Mouse (Mus musculus) heart, adult 8-10 months (tissue): Measurements from ENCODE around the gene Hoxb8. TPM values are rescaled to one million over a fixed set of nuclear protein-coding genes. Genes with fewer than 3 reads are reported as not detected.

ENCODE experiments used
- DNase-seq: peaks from one replicate; pipeline ENCODE4 v3.0.0; 2022; ENCODE audit warnings: low spot score
- total RNA-seq, 4 experiments: library from RNA; stranded (reverse); gene quantifications; 2 replicates each; pipeline ENCODE4 v1.2.4; 2022

The Hoxb8 gene
- total RNA-seq, 4 experiments from 2014 or later: not detected

DNA sequence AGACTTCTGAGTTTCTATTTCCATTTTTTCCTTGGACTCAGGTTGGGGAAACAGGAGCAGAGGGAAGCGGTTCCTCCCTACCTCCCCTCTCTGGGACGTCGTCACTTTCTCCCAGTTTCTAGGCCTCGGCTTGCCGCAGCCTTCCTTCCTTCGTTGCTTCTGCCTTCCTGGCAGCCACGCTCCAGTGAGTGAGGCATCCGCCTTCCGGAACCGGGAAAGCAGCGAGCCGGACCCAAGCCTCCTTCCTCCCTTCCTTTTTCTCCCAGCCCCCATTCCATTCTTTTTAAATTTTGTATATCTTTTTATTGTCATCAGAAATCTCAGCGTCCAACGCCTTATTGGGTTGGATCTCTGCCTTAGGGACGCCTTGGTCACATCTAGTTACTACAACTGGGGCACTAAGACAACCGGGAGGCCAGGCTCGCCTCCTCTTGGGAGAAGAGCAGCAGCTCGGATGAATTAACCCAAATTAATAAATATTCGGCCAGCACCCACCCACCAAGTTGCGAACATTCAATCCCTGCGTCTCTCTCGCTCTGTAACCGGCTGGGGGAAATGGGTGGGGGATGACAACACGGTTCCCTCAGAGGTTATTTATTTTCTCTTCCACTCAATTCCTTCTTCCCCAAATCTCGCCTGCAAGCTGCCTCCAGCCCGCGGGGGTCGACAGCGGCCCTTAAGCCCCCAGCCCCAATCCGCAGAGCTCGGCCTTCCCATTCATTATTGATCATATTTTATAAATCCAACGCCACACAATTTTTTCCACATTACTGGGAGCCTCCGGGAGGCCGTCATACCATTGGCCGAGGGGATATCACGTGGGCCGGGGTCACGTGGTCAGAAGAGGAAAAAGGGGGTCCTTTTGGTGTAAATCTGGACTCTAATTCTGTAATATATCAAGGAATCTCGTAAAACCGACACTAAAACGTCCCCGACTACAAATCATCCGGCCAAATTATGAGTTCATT, 4.3 kb downstream of the Hoxb8 start, which contains the start of gene Hoxb7:
Gene Hoxb7 (plus strand): TSS at position 853 of the 968 bp plus-strand sequence.
- DNase-seq: no peak

- DNase-seq: no peak
Observed at GRCm38 (mm10) chr11:96286739-96287385, 5.2 kb downstream of the Hoxb8 start.

DNA sequence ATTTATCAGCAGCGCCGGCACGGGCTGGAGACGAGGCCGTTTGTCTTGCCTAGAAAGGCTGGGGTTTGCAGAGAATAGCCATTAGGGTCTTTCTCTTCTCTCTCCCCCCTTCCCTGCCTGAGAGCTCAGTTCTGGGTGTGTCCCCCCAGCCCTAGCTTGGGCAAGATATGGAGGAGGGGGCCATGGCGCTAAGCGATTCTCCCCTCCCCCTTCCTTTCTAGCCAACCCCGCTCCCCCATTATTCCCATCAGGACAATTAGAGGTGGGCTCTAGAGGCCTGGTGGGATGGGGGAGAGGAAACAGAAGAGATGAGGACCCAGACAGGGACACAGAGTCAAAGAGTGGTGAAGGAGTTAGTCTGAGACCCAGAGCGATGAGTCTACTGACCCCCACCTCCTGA, 5.7 kb downstream of the Hoxb8 start:
- no peak for DNase-seq

- no peak for DNase-seq
Observed at GRCm38 (mm10) chr11:96288455-96289221, 6.9 kb downstream of the Hoxb8 start.

GRCm38 (mm10) chr11:96289293-96289692, 7.6 kb downstream of the Hoxb8 start:
- no peak for DNase-seq

DNA sequence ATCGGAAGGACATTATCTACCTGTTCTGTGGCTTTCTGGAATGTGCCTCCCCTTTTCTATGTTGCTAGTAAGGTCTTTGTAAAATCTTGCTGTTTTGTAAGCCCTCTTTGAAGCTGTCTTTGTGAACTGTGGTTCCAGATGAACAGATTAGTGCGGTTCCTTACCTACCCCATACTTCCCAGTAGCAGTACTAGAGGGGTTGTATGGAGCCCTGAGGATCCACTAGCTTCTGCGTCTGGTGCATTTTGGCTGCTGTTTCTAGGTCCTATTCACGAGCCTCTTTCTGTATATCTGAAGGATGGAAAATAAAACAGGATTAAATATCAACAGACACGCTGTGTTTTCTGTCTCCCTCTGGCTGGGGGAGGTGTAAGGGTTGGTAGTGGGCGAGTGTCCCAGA, 8.1 kb downstream of the Hoxb8 start:
- DNase-seq: no peak

DNA sequence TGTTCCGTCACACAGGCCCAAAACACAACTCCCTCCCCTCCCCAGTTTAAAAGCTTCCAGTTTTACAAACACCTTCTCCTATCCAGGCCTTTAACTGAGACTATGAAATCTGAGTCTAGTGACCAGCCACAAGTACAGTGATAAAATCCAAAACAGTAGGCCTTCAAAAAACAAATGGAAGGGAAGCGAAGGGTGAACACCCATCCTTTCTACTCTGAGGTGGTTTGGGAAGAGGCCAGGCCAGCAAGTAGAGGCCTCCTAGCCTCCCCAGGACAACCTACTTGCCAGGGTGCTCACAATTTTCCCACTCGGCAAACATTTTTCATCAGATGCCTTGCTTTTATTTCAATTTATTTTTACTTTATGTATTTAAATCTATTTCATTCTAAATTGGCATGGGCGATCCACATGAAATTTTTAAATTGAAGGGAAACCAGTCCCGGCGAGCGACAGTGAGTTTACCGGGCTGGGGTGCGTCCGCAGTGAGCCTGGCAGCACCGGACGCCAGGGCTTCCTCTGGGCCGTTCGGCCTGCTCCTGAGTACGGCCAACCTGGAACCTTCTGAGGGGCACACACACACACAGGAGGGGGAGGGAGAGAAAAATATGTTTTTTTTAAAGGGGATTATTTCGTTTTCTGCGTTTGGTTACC, 9.1 kb downstream of the Hoxb8 start:
- DNase-seq: no peak

DNA sequence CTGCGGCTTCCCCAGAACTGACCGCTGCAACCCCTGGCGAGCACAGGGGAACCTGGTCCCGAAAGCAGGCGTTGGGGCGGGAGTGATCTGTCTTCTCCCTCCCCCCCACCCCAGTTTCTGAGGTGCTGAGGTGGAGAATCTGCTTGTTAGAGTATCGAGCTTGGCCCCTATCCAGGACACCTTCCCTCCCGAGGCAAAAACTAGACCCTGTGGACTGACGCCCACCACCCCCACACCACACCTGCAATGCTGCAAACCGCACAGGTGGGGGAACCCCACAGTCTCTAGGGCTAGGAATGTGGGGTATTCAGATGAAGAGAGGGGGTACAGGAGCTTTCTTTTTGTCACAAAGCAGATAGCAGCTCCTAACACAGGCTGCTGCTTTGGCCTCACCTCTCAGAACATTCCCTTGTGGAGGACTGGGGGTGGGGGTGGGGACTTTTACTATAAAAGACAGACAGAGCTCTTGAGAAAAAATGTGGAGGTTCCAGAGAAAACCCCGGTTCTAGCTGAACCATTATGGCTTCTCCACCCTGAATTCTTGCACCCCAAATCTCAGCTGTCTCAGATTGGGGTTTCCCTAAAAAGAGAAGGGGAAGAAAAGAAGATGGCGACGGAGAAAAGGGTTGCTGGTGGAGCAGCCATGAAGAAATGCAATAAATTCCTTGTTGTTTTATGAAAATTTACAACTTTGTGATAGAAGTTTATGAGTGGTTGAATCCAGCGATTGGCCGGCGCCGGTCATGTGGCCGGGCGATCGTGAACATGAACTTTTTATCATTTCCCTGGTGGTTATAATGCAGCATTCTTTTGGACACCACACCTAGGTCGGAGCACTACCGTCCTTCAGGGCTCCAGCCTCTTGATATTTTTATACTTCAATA, 10.2 kb downstream of the Hoxb8 start, which contains the start of gene Hoxb6:
Gene Hoxb6 (plus strand): TSS at position 796 of the 884 bp plus-strand sequence.
- DNase-seq: no peak

GRCm38 (mm10) chr11:96292565-96293301, 11.0 kb downstream of the Hoxb8 start:
- DNase-seq: no peak

DNA sequence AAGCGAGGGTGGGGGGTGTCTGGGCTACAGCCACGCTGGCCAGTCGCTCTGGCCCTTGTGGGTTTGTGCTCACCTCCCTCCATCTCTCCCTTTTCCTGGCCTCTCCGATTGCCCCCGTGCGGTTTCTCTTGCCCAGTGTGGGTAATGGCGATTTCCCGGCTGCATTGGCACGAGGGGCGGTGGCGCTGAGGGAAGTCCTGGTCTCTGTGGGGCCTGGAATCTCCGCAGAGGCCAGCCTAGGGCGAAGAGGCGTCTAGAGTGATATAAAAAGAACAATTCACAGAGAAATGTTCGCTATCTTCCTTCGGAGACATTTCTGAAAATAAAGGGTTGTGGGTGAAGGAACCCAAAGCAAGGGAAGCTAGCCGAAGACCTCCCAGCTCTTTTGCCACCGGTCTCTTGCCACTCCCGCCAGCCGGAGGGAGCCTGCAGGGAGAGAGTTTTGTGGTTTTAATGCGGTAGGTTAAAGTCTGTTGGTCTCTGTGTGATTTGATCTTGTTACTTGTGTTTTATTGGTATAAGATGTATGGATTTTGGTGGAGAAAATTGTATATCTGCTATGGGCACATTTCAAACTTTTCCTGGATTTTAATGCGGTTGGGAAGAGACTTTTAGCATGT, 11.7 kb downstream of the Hoxb8 start:
- no peak for DNase-seq

GRCm38 (mm10) chr11:96294245-96295091, 12.8 kb downstream of the Hoxb8 start:
- peak; percentile 59 for DNase-seq

- no peak for DNase-seq
Observed at GRCm38 (mm10) chr11:96295092-96295835, 13.6 kb downstream of the Hoxb8 start.

DNA sequence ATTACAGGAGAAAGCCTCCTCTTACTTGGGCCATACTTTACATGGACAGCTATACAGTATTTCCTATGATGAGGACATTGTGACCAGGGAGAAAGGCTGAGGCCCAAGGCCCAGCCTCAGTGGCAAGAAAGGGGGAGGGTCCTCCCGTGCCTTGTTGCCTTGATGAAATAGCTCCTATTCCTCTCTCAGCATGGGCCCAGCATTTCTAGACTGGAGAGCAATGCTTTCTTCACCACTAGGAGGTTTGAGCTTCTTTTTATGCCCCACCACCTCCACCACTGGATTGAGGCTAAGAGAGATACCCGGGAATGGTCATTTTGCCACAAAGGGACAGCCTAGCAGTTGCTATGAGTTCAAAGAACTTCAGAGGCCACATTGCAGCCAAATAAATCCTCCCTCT, 15.3 kb downstream of the Hoxb8 start:
- DNase-seq: no peak

GRCm38 (mm10) chr11:96297428-96297827, 15.7 kb downstream of the Hoxb8 start:
- DNase-seq: no peak

- no peak for DNase-seq
Observed at GRCm38 (mm10) chr11:96297968-96298635, 16.4 kb downstream of the Hoxb8 start.

- DNase-seq: no peak
Observed at GRCm38 (mm10) chr11:96298895-96299667, 17.4 kb downstream of the Hoxb8 start.
